Comparison of ENCODE assay signal across 7 mouse cellular contexts in the genomic region with DNA sequence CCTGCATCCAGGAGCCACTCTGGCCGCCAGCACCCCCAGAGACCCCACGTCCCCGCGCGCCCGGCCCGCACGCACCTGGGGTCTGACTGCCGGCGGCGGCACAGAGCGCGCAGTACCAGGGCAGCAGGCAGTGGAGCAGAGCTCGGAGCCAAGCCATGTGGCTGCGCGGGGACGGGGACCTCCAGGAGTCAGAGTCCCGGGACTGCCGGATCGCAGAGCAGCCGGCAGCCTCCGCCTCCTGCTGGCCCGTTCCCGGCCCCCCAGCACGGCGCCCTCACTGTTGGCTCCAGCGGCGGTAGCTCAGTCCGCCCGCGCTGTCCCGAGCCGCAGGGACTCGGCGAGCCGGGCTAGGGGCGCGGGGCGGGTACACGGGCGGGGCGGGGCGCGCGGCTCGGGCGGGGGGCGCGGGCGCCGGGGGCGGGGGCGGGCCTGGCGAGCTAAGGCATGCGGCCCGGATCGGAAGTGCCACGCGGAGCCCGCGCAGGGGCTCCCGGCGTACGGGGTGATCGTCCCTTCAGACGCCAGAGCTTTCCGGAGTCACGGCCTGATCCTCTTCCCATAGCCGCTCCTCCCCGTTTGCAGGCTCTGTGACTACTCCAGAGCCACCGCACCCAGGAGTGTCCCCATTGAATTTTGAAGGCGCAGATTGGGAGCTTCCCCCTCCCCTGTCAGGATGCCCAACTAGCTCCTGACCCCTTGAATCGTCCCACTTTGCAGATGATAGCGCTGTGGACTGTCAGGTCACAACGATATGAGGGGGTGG. TPM values are rescaled to one million over a fixed set of nuclear protein-coding genes. Genes with fewer than 3 reads are reported as not detected.
DNase-seq lines count a peak whose midpoint lies in the region; ATAC-seq and TF ChIP-seq lines count a peak whose summit lies in the region.

A gene (minus strand): TSS at position 358 of the 763 bp plus-strand sequence.

- peak within 1 kb of the TSS; percentile 56 for H3K4me3 ChIP-seq in C2C12 (ENCODE audit: insufficient read depth, poor library complexity, severe bottlenecking)
- peak within 1 kb of the TSS; percentile 60 for H3K4me3 ChIP-seq in embryonic facial prominence, embryonic 13.5 days
- peak within 1 kb of the TSS; percentile 50 for H3K4me3 ChIP-seq in liver, embryonic 12.5 days
- peak within 1 kb of the TSS; percentile 41 for H3K4me3 ChIP-seq in olfactory bulb, adult 2 months (ENCODE audit: insufficient read depth, low read depth, low read length)

- H3K27me3 ChIP-seq in C2C12 (ENCODE audit: control insufficient read depth, insufficient read depth, insufficient read length), result no peaks in the 10 kb centered on the region
- H3K27me3 ChIP-seq in embryonic facial prominence, embryonic 13.5 days, result peaks cover 17% of the 10 kb centered on the region
- H3K27me3 ChIP-seq in liver, embryonic 12.5 days (replicated peaks), result peaks cover 61% of the 10 kb centered on the region

- H3K9ac ChIP-seq in embryonic facial prominence, embryonic 13.5 days, result peak within 1 kb of the TSS; percentile 82
- no peak within 1 kb of the TSS for H3K9ac ChIP-seq in liver, embryonic 12.5 days

- H3K27ac ChIP-seq in embryonic facial prominence, embryonic 13.5 days, result peak within 1 kb of the TSS; percentile 44; the same call in 1 of the 2 replicates
- H3K27ac ChIP-seq in liver, embryonic 12.5 days, result no peak within 1 kb of the TSS
- no peak within 1 kb of the TSS for H3K27ac ChIP-seq in olfactory bulb, adult 2 months (ENCODE audit: insufficient read depth, low read depth, low read length)

- H3K79me3 ChIP-seq in C2C12 (ENCODE audit: low read depth), result peaks cover 5% of the 10 kb centered on the region

- peak within 1 kb of the TSS; percentile 91 for H3K4me2 ChIP-seq in embryonic facial prominence, embryonic 13.5 days
- peak within 1 kb of the TSS; percentile 66 for H3K4me2 ChIP-seq in liver, embryonic 12.5 days

- peak within 1 kb of the TSS; percentile 98 for H3ac ChIP-seq in C2C12 (ENCODE audit: control insufficient read depth, insufficient read length, low read depth)

- under 1% methylated on average over 54 of the region's 75 CpGs for WGBS in embryonic facial prominence, embryonic 13.5 days
- WGBS in liver, embryonic 12.5 days (ENCODE audit: insufficient replicate concordance), result 2% methylated on average over 69 of the region's 75 CpGs
- WGBS in olfactory bulb, adult 2 months, result 1% methylated on average over 63 of the region's 75 CpGs

- peaks cover 26% of the 10 kb centered on the region for H3K36me3 ChIP-seq in C2C12 (ENCODE audit: control insufficient read depth, insufficient read depth)
- H3K36me3 ChIP-seq in embryonic facial prominence, embryonic 13.5 days, result no peaks in the 10 kb centered on the region
- no peaks in the 10 kb centered on the region for H3K36me3 ChIP-seq in liver, embryonic 12.5 days

- peaks cover 31% of the 10 kb centered on the region for H3K4me1 ChIP-seq in embryonic facial prominence, embryonic 13.5 days
- peaks cover 5% of the 10 kb centered on the region; the same call in 1 of the 2 replicates for H3K4me1 ChIP-seq in liver, embryonic 12.5 days
- peaks cover 15% of the 10 kb centered on the region for H3K4me1 ChIP-seq in olfactory bulb, adult 2 months (ENCODE audit: control insufficient read depth, insufficient read depth, low read length)

- H3K79me2 ChIP-seq in C2C12 (ENCODE audit: control insufficient read depth, insufficient read depth), result peaks cover 17% of the 10 kb centered on the region

- peak; percentile 62 for DNase-seq in 3134 (ENCODE audit: extremely low read depth, insufficient read length, low spot score)
- peak; percentile 62 for DNase-seq in heart, postnatal 4 days
- no peak for DNase-seq in frontal cortex, postnatal 10 days (ENCODE audit: low spot score in 2 of 2)

- TF ChIP-seq POLR2A in olfactory bulb, adult 2 months (IDR thresholded peaks at IDR 0.05; ENCODE audit: insufficient read depth, low read depth, low read length), result no peak

- H3K9me3 ChIP-seq in embryonic facial prominence, embryonic 13.5 days, result no peaks in the 10 kb centered on the region
- no peaks in the 10 kb centered on the region for H3K9me3 ChIP-seq in liver, embryonic 12.5 days (replicated peaks)

- no peak for TF ChIP-seq CTCF in C2C12 (IDR thresholded peaks at IDR 0.05; ENCODE audit: control insufficient read depth, insufficient read depth, insufficient read length)
- no peak for TF ChIP-seq CTCF in olfactory bulb, adult 2 months (IDR thresholded peaks at IDR 0.05; ENCODE audit: insufficient read depth, low read depth, low read length)

- ATAC-seq in embryonic facial prominence, embryonic 13.5 days (ENCODE audit: insufficient number of reproducible peaks, insufficient read depth, low FRiP score, low TSS enrichment, low read depth), result peak; percentile 38; the same call in 1 of the 2 replicates
- ATAC-seq in liver, embryonic 12.5 days, result peak; percentile 24

TF ChIP-seq in C2C12, 6 proteins besides CTCF, POLR2A, EP300 and RAD21:
- TF ChIP-seq MAX (IDR thresholded peaks at IDR 0.05) (no peak), USF1 (IDR thresholded peaks at IDR 0.05; ENCODE audit: low read depth) (no peak), FOSL1 (IDR thresholded peaks at IDR 0.05; ENCODE audit: insufficient read depth, low read length, poor library complexity, severe bottlenecking) (no peak), CEBPB (IDR thresholded peaks at IDR 0.05; ENCODE audit: low read depth) (no peak), MYOD1 (IDR thresholded peaks at IDR 0.05; ENCODE audit: control insufficient read depth, insufficient read length, low read depth) (no peak), MYOG (IDR thresholded peaks at IDR 0.05; ENCODE audit: control insufficient read depth, extremely low read depth, insufficient read length) (no peak)
TF ChIP-seq in C2C12: peak in this region for 0.

RNA-seq across cellular contexts. Expression of the gene that starts here (rescaled TPM):
- polyA plus RNA-seq in C2C12 (2012; fragmentation: generic; extraction: Trizol), result 7.0 TPM
- 2.2 and 2.9 TPM in 2 replicates for polyA plus RNA-seq in embryonic facial prominence, embryonic 13.5 days (2015; fragmentation: Nextera tagmentation; extraction: Ambion mirVana)
- 1 to 10 TPM; 6.9 to 7.5 TPM for total RNA-seq in heart, postnatal 4 days (2021)
- polyA plus RNA-seq in liver, embryonic 12.5 days (2016; fragmentation: Nextera tagmentation; extraction: Ambion mirVana), result 0.27 and 0.38 TPM in 2 replicates
- polyA plus RNA-seq in olfactory bulb, adult 2 months (2012; ENCODE audit: insufficient read depth, insufficient read length, low replicate concordance, missing spikeins), result not detected in 2 replicates

Comparison
In these comparisons a context has a peak if more than half of its experiments do, and no peak if none do; other contexts are left out.
1. Peak in ATAC-seq, H3K4me3 ChIP-seq and H3K4me2 ChIP-seq in liver, embryonic 12.5 days; RNA of the gene not detected or under 1 TPM.
2. DNase-seq: peak in 3134 (single experiment) and heart, postnatal 4 days (single experiment); none in frontal cortex, postnatal 10 days (0 of 2).
3. Peak in every context shown above with its lines, with median percentiles within 50 percentile points of each other: H3K4me3 ChIP-seq.